Mouse (Mus musculus) testis, adult 2 months (tissue): Measurements from ENCODE around the gene Gucy2f.

Experiments
- CTCF ChIP-seq: fragments of 200-500 bp; IDR thresholded peaks from 2 replicates; pipeline ENCODE4 v1.5.1; 2012; ENCODE audit warnings: low read depth, mild to moderate bottlenecking, inconsistent platforms, low read length, moderate library complexity; ENCODE audit not compliant: control insufficient read depth, insufficient read depth, insufficient replicate concordance
- POLR2A ChIP-seq: fragments of 200-500 bp; IDR thresholded peaks from 2 replicates; pipeline ENCODE4 v1.6.1; 2012; ENCODE audit warnings: low read depth, mild to moderate bottlenecking, inconsistent platforms, low read length, moderate library complexity; ENCODE audit not compliant: control insufficient read depth

DNA sequence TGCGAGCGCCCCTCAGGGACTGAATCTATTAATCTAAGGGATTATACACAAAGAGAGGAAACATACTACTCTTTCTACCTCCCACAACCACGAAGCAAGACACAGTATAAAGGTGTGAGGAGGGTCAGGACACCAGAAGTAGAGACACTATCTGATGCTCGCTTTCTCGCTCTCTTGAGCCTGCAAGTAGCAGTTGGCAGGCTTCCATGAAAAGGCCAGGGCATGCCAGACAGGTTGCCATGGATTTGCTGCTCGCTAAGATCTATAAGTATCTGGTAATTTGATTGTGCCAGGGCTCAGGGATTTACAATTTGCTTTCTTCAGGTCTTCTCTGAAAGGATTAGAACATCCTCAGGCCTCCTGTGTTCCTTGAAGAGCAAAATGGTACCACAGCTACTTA, 85.5 kb downstream of the Gucy2f start:
- TF ChIP-seq CTCF, result no peak
- no peak for TF ChIP-seq POLR2A
